Mouse (Mus musculus): ENCODE results near the gene Riok2.
"Not testable (repeated sequence)": the region's sequence is repeated elsewhere in the genome, so short reads cannot be mapped to it uniquely, and the experiment has no call there.

Riok2 gene

GRCm38 (mm10) chr17:17373918-17374910 is at the start of gene Riok2:
Gene Riok2, plus strand, starts transcription at chr17:17374309.
- DNase-seq (ENCODE audit: low spot score in 2 of 2), result peak; percentile 75 to 92

- not testable (repeated sequence) for DNase-seq (ENCODE audit: low spot score in 2 of 2)
These were observed 48.1 kb upstream of the Riok2 start for GRCm38 (mm10) chr17:17326022-17326421.

GRCm38 (mm10) chr17:17326636-17327035 is 47.5 kb upstream of the Riok2 start:
- DNase-seq (ENCODE audit: low spot score in 2 of 2), result no peak

- not testable (repeated sequence) for DNase-seq (ENCODE audit: low spot score in 2 of 2)
These were observed 28.5 kb upstream of the Riok2 start for GRCm38 (mm10) chr17:17345374-17346183.

- not testable (repeated sequence) for DNase-seq (ENCODE audit: low spot score in 2 of 2)
These were observed 27.8 kb upstream of the Riok2 start for GRCm38 (mm10) chr17:17346281-17346680.

DNA sequence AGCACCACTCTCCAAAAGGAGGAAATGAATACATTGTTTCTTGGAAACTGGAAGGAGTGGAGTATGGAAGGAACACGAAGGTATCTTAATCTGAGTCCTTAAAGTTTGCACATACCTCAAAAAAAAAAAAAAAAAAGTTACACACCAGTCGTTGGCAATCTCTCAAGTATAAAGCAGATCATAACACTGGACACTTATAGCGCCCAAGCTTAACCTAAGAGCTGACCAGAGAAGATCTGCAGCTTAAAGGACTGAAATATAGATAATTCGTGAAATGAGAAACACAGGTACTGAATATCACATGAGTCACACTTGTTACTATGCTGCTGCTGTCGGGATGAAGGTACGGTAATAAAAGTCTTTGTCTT is 575 bp upstream of the Riok2 start:
- DNase-seq (ENCODE audit: low spot score in 2 of 2), result no peak

DNA sequence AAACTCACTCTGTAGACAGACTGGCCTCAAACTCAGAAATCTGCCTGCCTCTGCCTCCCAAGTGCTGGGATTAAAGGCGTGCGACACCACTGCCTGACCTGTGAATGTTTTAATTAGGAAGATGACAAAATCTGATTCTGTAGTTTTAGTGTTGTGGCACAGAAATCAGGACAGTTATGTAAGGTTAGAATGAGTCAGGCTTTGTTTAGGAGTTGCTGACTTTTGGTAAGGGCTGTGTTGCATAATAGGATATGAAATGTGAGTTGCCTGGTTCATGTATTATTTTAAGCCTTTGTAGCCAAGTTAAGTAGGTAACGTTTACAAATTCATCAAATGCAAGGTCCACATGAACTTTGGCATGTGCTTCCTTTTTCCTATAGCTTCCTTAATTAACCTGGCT is 1.5 kb downstream of the Riok2 start:
- DNase-seq (ENCODE audit: low spot score in 2 of 2), result no peak

GRCm38 (mm10) chr17:17383703-17384102 is 9.6 kb downstream of the Riok2 start:
- DNase-seq (ENCODE audit: low spot score in 2 of 2), result no peak

DNA sequence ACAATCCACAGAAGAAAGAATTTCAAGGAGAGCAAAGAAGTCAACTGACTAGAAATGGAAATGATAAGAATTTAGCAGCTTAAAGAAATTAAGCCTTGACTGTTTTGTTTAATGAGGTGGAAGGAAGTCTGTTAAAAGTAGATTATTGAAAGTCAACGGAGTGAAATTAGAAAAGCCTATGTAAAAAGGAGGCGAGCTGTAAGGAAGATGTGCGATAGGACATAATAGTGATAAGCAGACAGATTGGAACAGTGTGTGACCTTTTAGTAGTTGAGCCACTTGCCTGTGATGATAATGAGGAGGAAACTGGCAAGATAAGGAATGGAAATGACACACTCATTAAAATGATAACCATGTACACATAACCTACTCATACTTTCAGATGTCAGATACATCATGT is 10.4 kb downstream of the Riok2 start:
- no peak for DNase-seq (ENCODE audit: low spot score in 2 of 2)

DNA sequence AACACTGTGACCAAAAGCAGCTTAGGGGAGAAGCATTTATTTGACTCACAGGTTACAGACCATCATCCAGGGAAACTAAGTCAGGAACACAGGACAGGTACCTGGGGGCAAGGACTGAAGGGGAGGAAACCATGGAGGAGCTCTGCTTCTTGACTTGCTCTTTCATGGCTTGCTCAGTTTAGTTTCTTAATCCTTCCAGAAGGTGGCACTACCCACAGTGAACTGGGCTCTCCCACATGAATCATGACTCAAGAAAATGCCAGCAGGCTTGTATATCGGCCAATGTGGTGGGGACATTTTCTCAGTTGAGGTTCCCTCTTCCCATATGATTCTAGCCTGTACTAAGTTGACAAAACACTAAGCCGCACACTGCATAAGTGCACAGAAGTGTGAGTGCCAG is 12.0 kb downstream of the Riok2 start:
- no peak for DNase-seq (ENCODE audit: low spot score in 2 of 2)

DNA sequence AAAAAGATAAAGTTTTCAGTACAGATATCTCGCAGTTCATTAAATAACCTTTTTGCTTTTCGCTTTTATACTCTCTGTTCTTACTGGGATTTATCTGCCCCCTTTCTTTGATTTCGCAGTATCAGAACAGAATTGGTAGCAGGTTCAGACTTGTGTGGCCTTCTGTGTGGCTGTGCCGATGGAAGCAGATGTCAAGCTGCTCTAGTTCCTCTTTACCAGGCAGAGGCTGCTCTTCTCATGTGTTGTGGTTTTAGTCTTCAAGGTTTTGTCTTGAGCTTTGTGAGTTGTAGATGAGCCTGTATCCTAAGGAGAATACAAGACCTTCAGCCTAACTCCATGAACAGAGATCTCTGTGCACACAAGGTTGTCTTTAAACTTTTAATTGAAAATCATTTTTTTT is 17.7 kb downstream of the Riok2 start:
- no peak for DNase-seq (ENCODE audit: low spot score in 2 of 2)

GRCm38 (mm10) chr17:17392863-17393262 is 18.8 kb downstream of the Riok2 start:
- DNase-seq (ENCODE audit: low spot score in 2 of 2), result no peak

GRCm38 (mm10) chr17:17393300-17393699 is 19.2 kb downstream of the Riok2 start:
- no peak for DNase-seq (ENCODE audit: low spot score in 2 of 2)

DNA sequence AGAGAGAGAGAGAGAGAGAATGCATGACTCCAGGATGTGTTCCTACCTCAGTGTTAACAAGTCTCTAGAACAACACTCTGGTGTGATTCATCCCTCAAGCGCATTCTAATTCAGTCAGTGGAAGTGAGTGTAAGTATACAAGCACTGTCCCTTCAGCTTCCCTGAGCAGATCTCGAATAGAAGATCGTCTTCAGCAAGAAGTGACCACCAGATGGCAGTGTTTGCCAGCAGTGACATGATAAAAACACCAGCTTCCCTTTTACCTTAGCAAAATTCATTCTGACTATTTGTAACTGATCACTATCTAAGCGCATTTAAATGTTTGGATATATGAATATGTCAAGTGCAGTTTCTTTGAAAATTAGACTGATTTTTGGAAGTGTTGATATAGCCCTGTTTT is 20.2 kb downstream of the Riok2 start:
- peak; percentile 68 to 74 for DNase-seq (ENCODE audit: low spot score in 2 of 2)

GRCm38 (mm10) chr17:17396869-17397268 is 22.8 kb downstream of the Riok2 start:
- no peak for DNase-seq (ENCODE audit: low spot score in 2 of 2)

- DNase-seq (ENCODE audit: low spot score in 2 of 2), result no peak
These were observed 24.6 kb downstream of the Riok2 start for GRCm38 (mm10) chr17:17398664-17399063.

- DNase-seq (ENCODE audit: low spot score in 2 of 2), result peak; percentile 27 to 55
These were observed 28.3 kb downstream of the Riok2 start, which contains the start of gene Lix1 for GRCm38 (mm10) chr17:17402222-17403004. Gene Lix1, plus strand, starts transcription at chr17:17402672.

DNA sequence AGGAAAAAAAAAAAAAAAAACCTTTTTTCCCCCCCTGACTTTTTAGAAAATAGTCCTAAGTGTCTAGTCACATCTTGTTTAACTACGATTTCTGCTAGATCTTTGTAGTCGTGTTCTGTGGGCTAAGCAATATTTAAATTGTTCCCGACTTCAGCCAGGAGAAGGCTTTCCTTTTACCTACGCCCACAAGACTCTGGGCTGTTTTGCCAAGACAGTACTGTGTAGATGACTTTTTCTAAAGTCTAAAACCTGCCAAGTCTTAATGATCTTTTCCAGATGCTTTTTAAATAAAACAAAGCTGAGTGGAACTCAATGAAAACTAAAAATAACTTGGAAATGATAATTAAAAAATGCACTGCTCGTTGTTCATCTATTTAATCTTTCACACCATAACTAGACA is 28.9 kb downstream of the Riok2 start:
- no peak for DNase-seq (ENCODE audit: low spot score in 2 of 2)

GRCm38 (mm10) chr17:17403578-17404112 is 29.5 kb downstream of the Riok2 start:
- DNase-seq (ENCODE audit: low spot score in 2 of 2), result no peak

- no peak for DNase-seq (ENCODE audit: low spot score in 2 of 2)
These were observed 30.9 kb downstream of the Riok2 start for GRCm38 (mm10) chr17:17404811-17405544.

- DNase-seq (ENCODE audit: low spot score in 2 of 2), result no peak
These were observed 31.5 kb downstream of the Riok2 start for GRCm38 (mm10) chr17:17405606-17406005.

All from cerebellum, postnatal 4 days (tissue).